Mouse (Mus musculus): ENCODE results near the gene Kat7. TPM values are rescaled to one million over a fixed set of nuclear protein-coding genes. Genes with fewer than 3 reads are reported as not detected.

The Kat7 gene
- 57.9 TPM for polyA plus RNA-seq (2015; fragmentation: Illumina TruSeq; extraction: RNeasy Lipid Tissue Mini Kit (QIAGEN cat#74804); ENCODE audit: low read depth, low replicate concordance)

DNA sequence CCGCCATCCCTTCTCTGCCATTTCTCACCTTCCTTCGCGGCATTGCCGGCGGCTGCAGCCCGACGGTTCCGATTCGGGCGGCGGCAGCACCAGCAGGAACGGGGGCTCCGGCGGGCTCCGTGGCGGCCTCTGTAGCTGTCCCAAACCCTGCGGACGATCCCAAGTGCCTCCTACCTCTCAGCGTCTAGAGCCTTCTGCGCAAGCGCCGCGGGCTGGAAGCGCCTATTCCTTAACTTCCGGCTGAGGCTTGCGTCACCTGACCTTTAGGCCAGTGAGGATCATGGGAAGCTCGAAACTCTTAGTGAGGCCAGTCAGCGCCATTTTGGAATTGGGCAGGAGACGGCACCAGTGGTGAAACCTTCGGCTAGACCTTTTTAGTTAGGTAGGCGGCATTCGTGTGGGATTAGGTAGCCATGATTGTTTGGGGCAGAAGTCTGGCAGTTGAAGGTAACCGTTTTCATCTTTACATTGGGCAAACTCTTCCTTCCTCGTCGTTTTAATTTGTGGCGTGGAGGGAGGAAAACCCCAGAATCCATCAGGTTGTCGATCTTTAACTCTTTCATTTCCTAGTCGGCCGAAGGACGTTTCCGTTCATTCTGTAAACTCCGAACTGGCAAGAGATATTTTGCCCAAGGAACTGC, at the start of gene Kat7:
TSS of gene Kat7 (minus strand) at position 240 of the 641 bp plus-strand sequence.

DNA sequence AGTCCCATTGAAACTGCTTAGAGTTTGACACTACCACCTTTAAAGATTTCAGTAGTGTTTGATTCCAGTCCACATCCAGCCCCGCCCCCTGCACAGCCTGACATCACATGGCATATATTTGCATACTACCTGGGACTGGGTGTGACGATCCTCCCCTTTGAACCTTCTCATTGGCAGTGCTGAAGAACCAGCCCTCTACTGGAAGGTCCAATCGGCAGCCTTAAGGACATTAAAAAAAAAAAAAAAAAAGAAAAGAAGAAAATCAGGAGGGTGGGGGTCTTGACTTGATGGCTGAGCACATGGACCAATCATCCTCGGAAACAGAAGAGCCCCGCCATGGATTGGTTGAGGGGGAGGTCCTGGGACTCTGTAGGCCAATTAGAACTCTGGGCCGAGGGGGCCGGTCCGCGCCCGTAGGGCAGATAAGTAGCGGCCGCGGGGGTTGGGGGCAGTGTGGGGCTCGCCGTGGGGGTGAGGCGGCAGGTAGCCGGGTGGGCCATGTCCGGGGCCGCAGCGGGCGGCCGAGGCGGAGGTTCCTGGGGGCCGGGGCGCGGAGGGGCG, 26.6 kb upstream of the Kat7 start, which contains the start of gene Fam117a:
TSS of gene Fam117a (plus strand) at position 451 of the 561 bp plus-strand sequence.

DNA sequence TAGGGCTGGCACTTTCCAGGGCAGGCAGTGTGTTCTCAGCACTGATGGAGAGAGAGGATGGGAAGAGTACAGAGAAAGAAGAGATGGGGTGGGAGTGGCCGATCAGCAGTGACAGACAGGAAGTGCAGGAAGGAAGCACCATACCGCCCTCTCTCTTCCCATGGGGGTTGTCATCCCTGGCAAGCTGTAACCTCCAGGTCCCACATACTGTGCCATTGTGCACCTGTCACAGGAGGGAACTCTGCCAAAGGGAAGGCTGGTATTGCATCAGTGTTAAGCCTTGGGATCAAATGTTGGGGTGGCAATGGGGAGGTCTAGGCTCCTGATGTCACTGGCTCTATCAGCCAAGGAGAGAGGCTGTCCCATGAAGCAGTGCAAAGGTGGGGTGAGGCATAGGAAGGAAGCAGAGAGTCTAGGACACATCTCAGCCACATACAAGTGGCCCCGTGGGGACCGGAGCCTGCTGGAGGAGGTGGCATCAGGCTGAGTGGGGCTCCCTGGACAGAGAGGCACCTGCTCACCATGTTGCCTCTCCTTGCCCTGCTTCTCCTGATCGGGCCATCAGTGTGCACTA, 48.8 kb downstream of the Kat7 start, which contains the start of gene Tac4:
TSS of gene Tac4 (plus strand) at position 352 of the 574 bp plus-strand sequence.

Other genes starting within 250 kb of the Kat7 start
- gene Itga3, start 233.4 kb downstream of the Kat7 start, polyA plus RNA-seq (2015; fragmentation: Illumina TruSeq; extraction: RNeasy Lipid Tissue Mini Kit (QIAGEN cat#74804); ENCODE audit: low read depth, low replicate concordance): 12.3 TPM
- not detected for gene Dlx3, start 190.1 kb downstream of the Kat7 start, polyA plus RNA-seq (2015; fragmentation: Illumina TruSeq; extraction: RNeasy Lipid Tissue Mini Kit (QIAGEN cat#74804); ENCODE audit: low read depth, low replicate concordance)
- 0.39 TPM for gene Dlx4, start 164.0 kb downstream of the Kat7 start, polyA plus RNA-seq (2015; fragmentation: Illumina TruSeq; extraction: RNeasy Lipid Tissue Mini Kit (QIAGEN cat#74804); ENCODE audit: low read depth, low replicate concordance)
- not detected for gene Tac4, start 48.7 kb downstream of the Kat7 start, polyA plus RNA-seq (2015; fragmentation: Illumina TruSeq; extraction: RNeasy Lipid Tissue Mini Kit (QIAGEN cat#74804); ENCODE audit: low read depth, low replicate concordance)
- gene Fam117a, start 26.8 kb upstream of the Kat7 start, polyA plus RNA-seq (2015; fragmentation: Illumina TruSeq; extraction: RNeasy Lipid Tissue Mini Kit (QIAGEN cat#74804); ENCODE audit: low read depth, low replicate concordance): 6.5 TPM
- gene Slc35b1, start 74.4 kb upstream of the Kat7 start, polyA plus RNA-seq (2015; fragmentation: Illumina TruSeq; extraction: RNeasy Lipid Tissue Mini Kit (QIAGEN cat#74804); ENCODE audit: low read depth, low replicate concordance): 61.8 TPM
- 164 TPM for gene Spop, start 103.8 kb upstream of the Kat7 start, polyA plus RNA-seq (2015; fragmentation: Illumina TruSeq; extraction: RNeasy Lipid Tissue Mini Kit (QIAGEN cat#74804); ENCODE audit: low read depth, low replicate concordance)
- 25.6 TPM for gene Nxph3, start 204.3 kb upstream of the Kat7 start, polyA plus RNA-seq (2015; fragmentation: Illumina TruSeq; extraction: RNeasy Lipid Tissue Mini Kit (QIAGEN cat#74804); ENCODE audit: low read depth, low replicate concordance)

All from brain, adult 10 weeks (tissue).